Mouse (Mus musculus) kidney, postnatal 0 days (tissue): Measurements from ENCODE around the gene 9530002B09Rik. TPM values are rescaled to one million over a fixed set of nuclear protein-coding genes. Genes with fewer than 3 reads are reported as not detected.

Experiments
- ATAC-seq: fragments of 200-750 bp; cut with Nextera tagmentation; replicated peaks from 2 replicates; pipeline ENCODE4 v1.8.0; 2017; ENCODE audit warnings: low read depth, moderate number of reproducible peaks, moderate TSS enrichment, moderate library complexity; ENCODE audit not compliant: low FRiP score
- DNase-seq: peaks from one replicate; pipeline ENCODE4 v3.0.0-alpha.2; 2016; ENCODE audit warnings: low spot score
- H3K27ac ChIP-seq: fragments of 300-500 bp; sonication (generic); 2 replicates; pipeline ENCODE4 v1.5.1; 2014; ENCODE audit warnings: mild to moderate bottlenecking
- H3K27me3 ChIP-seq: fragments of 300-500 bp; sonication (generic); 2 replicates; pipeline ENCODE4 v1.6.1; 2014; ENCODE audit warnings: low read length, mixed read lengths; ENCODE audit not compliant: insufficient read depth
- H3K36me3 ChIP-seq: fragments of 300-500 bp; sonication (generic); 2 replicates; pipeline ENCODE4 v1.6.1; 2014; ENCODE audit warnings: low read length, mixed read lengths; ENCODE audit not compliant: insufficient read depth
- H3K4me1 ChIP-seq: fragments of 300-500 bp; sonication (generic); replicated peaks from 2 replicates; pipeline ENCODE4 v1.6.1; 2014; ENCODE audit warnings: antibody characterized with exemption, low read length, mixed read lengths; ENCODE audit not compliant: insufficient read depth
- H3K4me2 ChIP-seq: fragments of 300-500 bp; sonication (generic); 2 replicates; pipeline ENCODE4 v1.6.1; 2014; ENCODE audit warnings: mild to moderate bottlenecking, low read length, moderate library complexity, mixed read lengths
- H3K4me3 ChIP-seq: fragments of 300-500 bp; sonication (generic); replicated peaks from 2 replicates; pipeline ENCODE4 v1.5.1; 2014; ENCODE audit warnings: low read depth, low read length
- H3K9ac ChIP-seq: fragments of 300-500 bp; sonication (generic); 2 replicates; pipeline ENCODE4 v1.6.1; 2014; ENCODE audit warnings: low read depth, low read length
- H3K9me3 ChIP-seq: fragments of 300-500 bp; sonication (generic); replicated peaks from 2 replicates; pipeline ENCODE4 v1.6.1; 2016; ENCODE audit warnings: low read length, inconsistent platforms, mixed read lengths
- CTCF ChIP-seq: IDR thresholded peaks from 2 replicates; pipeline ENCODE4 v1.5.1; 2016; ENCODE audit warnings: antibody characterized with exemption, low read depth, mild to moderate bottlenecking, moderate library complexity
- polyA plus RNA-seq: library from polyadenylated mRNA; unstranded; fragments of >200 nt; fragmentation: Nextera tagmentation; extraction: Ambion mirVana; gene quantifications from 2 replicates; pipeline ENCODE4 v1.2.1, GENCODE M21; 2015

Gene 9530002B09Rik
- polyA plus RNA-seq: not detected in 2 replicates

- DNase-seq (no peak), ATAC-seq (no peak)
- H3K9me3 ChIP-seq: no peaks in the 10 kb centered on the region
- H3K4me1 ChIP-seq: no peaks in the 10 kb centered on the region
- TF ChIP-seq CTCF: no peak
- H3K4me3 ChIP-seq: no peak within 1 kb of the TSS
- H3K4me2 ChIP-seq: no peak within 1 kb of the TSS
- no peak within 1 kb of the TSS for H3K9ac ChIP-seq
- no peaks in the 10 kb centered on the region for H3K36me3 ChIP-seq
- H3K27me3 ChIP-seq: no peaks in the 10 kb centered on the region
- no peak within 1 kb of the TSS for H3K27ac ChIP-seq
These were observed at the start of gene 9530002B09Rik for GRCm38 (mm10) chr4:122688975-122689374. Gene 9530002B09Rik (plus strand): TSS chr4:122689275.

Other genes with a start within 250 kb of the 9530002B09Rik start
- gene Ppt1, start 147.0 kb downstream of the 9530002B09Rik start, polyA plus RNA-seq: 74.4 and 77.6 TPM in 2 replicates
- gene Cap1, start 196.8 kb downstream of the 9530002B09Rik start, polyA plus RNA-seq: 63.7 and 71.2 TPM in 2 replicates